In genomic region chr3:79539656-79540055, GRCm38 (mm10) we compare ENCODE assay signal across 30 mouse cellular contexts. TPM values are rescaled to one million over a fixed set of nuclear protein-coding genes. Genes with fewer than 3 reads are reported as not detected.
DNase-seq lines count a peak whose midpoint lies in the region; ATAC-seq and TF ChIP-seq lines count a peak whose summit lies in the region.
"Had no signal": no experiment of that assay in that cellular context is flagged by ENCODE, and none has a peak within 500 bp of the region (broad histone marks: within the 10 kb centered on the region; RNA-seq: fewer than 3 reads in every experiment).

No protein-coding gene starts in this region.

- peaks cover 65% of the 10 kb centered on the region for H3K4me1 ChIP-seq in liver, embryonic 12.5 days
- H3K4me1 ChIP-seq in bone marrow, adult 2 months (ENCODE audit: control insufficient read depth, insufficient read depth, low read length), result peaks cover 5% of the 10 kb centered on the region; the same call in 1 of the 2 replicates
- H3K4me1 ChIP-seq in liver, postnatal 0 days (ENCODE audit: insufficient read depth), result peaks cover 37% of the 10 kb centered on the region

- H3K9me3 ChIP-seq in liver, embryonic 12.5 days (replicated peaks), result no peaks in the 10 kb centered on the region
- H3K9me3 ChIP-seq in liver, postnatal 0 days (ENCODE audit: low read length), result no peaks in the 10 kb centered on the region
- H3K9me3 ChIP-seq: embryonic facial prominence, embryonic 10.5 days; embryonic facial prominence, embryonic 15.5 days; forebrain, embryonic 13.5 days; heart, embryonic 12.5 days; hindbrain, embryonic 13.5 days; neural tube, embryonic 12.5 days had no signal

- peaks cover 8% of the 10 kb centered on the region for H3K36me3 ChIP-seq in liver, embryonic 12.5 days
- peaks cover 3% of the 10 kb centered on the region; the same call in 1 of the 2 replicates for H3K36me3 ChIP-seq in liver, postnatal 0 days (replicated peaks; ENCODE audit: insufficient read depth, low read length)
- H3K36me3 ChIP-seq: heart, embryonic 12.5 days; hindbrain, embryonic 13.5 days; neural tube, embryonic 12.5 days had no signal

- peak overlapping the region; percentile 20; the same call in 1 of the 2 replicates for H3K27ac ChIP-seq in liver, embryonic 12.5 days
- H3K27ac ChIP-seq in bone marrow, adult 2 months (ENCODE audit: control insufficient read depth, insufficient read depth, low read depth, low read length, poor library complexity), result peak overlapping the region; percentile 10; the same call in 1 of the 2 replicates
- peak overlapping the region; percentile 25 for H3K27ac ChIP-seq in liver, postnatal 0 days (ENCODE audit: low read depth)
- H3K27ac ChIP-seq: embryonic facial prominence, embryonic 10.5 days; embryonic facial prominence, embryonic 15.5 days; forebrain, embryonic 13.5 days; heart, adult 2 months; hindbrain, embryonic 13.5 days; layer of hippocampus, adult 2 months; neural tube, embryonic 12.5 days; stomach, postnatal 0 days had no signal

- no peak for ATAC-seq in liver, embryonic 12.5 days
- peak; percentile 16; the same call in 1 of the 2 replicates for ATAC-seq in liver, postnatal 0 days
- peak; percentile 44; the same call in 1 of the 2 replicates for ATAC-seq in neutrophil, adult 5-6 weeks (ENCODE audit: extremely low read depth, insufficient number of reproducible peaks, low FRiP score, poor library complexity, severe bottlenecking)
- no peak for ATAC-seq in erythroblast, adult 5-6 weeks (replicated peaks; ENCODE audit: low FRiP score, poor library complexity, severe bottlenecking)
- ATAC-seq: forebrain, embryonic 13.5 days; intestine, embryonic 16.5 days; Patski had no signal

- no peak for TF ChIP-seq POLR2A in bone marrow, adult 2 months (IDR thresholded peaks at IDR 0.05; ENCODE audit: borderline replicate concordance, control insufficient read depth, low read depth, low read length)

- no peak overlapping the region for H3K9ac ChIP-seq in liver, embryonic 12.5 days
- H3K9ac ChIP-seq in liver, postnatal 0 days (replicated peaks), result no peak overlapping the region
- H3K9ac ChIP-seq: embryonic facial prominence, embryonic 15.5 days; forebrain, embryonic 13.5 days; heart, embryonic 12.5 days; hindbrain, embryonic 13.5 days; neural tube, embryonic 12.5 days had no signal

- no peak for TF ChIP-seq CTCF in bone marrow, adult 2 months (IDR thresholded peaks at IDR 0.05; ENCODE audit: control insufficient read depth, insufficient read depth, low read length)
- no peak for TF ChIP-seq CTCF in liver, postnatal 0 days (IDR thresholded peaks at IDR 0.05; ENCODE audit: low read depth)

- no peak overlapping the region for H3K4me2 ChIP-seq in liver, embryonic 12.5 days
- H3K4me2 ChIP-seq in liver, postnatal 0 days (ENCODE audit: low read depth, low read length), result no peak overlapping the region
- H3K4me2 ChIP-seq: embryonic facial prominence, embryonic 15.5 days; forebrain, embryonic 13.5 days; heart, embryonic 12.5 days; hindbrain, embryonic 13.5 days; neural tube, embryonic 12.5 days had no signal

- TF ChIP-seq EP300 in liver, postnatal 0 days (IDR thresholded peaks at IDR 0.05; ENCODE audit: low read depth), result no peak

- no peak for DNase-seq in liver
- DNase-seq in liver, postnatal 0 days, result no peak
- DNase-seq in cerebellum, postnatal 14 days, result no peak
- DNase-seq: adrenal gland, postnatal 10 days; B cell, adult 2 months; cerebellum, adult 11-12 months; cerebellum, adult 9-11 months; gastrocnemius, postnatal 25 days; heart, adult 2 months; heart, postnatal 4 days; lung, adult 2 months; lung, postnatal 14 days; midbrain, embryonic 14.5 days; right cerebral cortex, postnatal 4 days; thymus, adult 18-20 months; thymus, postnatal 25 days had no signal

- H3K4me3 ChIP-seq in liver, embryonic 12.5 days, result no peak overlapping the region
- no peak overlapping the region for H3K4me3 ChIP-seq in bone marrow, adult 2 months (replicated peaks; ENCODE audit: control insufficient read depth, low read depth, low read length)
- no peak overlapping the region for H3K4me3 ChIP-seq in liver, postnatal 0 days (ENCODE audit: low read depth, low read length)
- H3K4me3 ChIP-seq: embryonic facial prominence, embryonic 10.5 days; embryonic facial prominence, embryonic 15.5 days; forebrain, embryonic 13.5 days; heart, adult 2 months; heart, embryonic 12.5 days; hindbrain, embryonic 13.5 days; layer of hippocampus, adult 2 months; neural tube, embryonic 12.5 days had no signal

- no peaks in the 10 kb centered on the region for H3K27me3 ChIP-seq in liver, embryonic 12.5 days (replicated peaks)
- H3K27me3 ChIP-seq in liver, postnatal 0 days (ENCODE audit: insufficient read depth, low read length), result no peaks in the 10 kb centered on the region
- H3K27me3 ChIP-seq: embryonic facial prominence, embryonic 15.5 days; forebrain, embryonic 13.5 days; heart, embryonic 12.5 days; hindbrain, embryonic 13.5 days; neural tube, embryonic 12.5 days; Patski had no signal

RNA-seq across cellular contexts. Expression of gene Fnip2, which starts 27.9 kb away (rescaled TPM):
- 8.0 and 8.3 TPM in 2 replicates for polyA plus RNA-seq in liver, embryonic 12.5 days (2016; fragmentation: Nextera tagmentation; extraction: Ambion mirVana)
- polyA plus RNA-seq in bone marrow, adult 2 months (2011; ENCODE audit: insufficient read depth, insufficient read length, low replicate concordance, missing spikeins), result 8.4 and 10.8 TPM in 2 replicates
- polyA plus RNA-seq in liver, postnatal 0 days (2015; fragmentation: Nextera tagmentation; extraction: Ambion mirVana), result 2.4 and 3.0 TPM in 2 replicates
- 19.4 and 19.8 TPM in 2 replicates for total RNA-seq in neutrophil, adult 5-6 weeks (2017)
- total RNA-seq in erythroblast, adult 5-6 weeks (2015; ENCODE audit: low replicate concordance), result 35.5 and 82.1 TPM in 2 replicates
- 93.3 and 101 TPM in 2 replicates for total RNA-seq in erythroblast, adult 5-6 weeks (2017; ENCODE audit: low replicate concordance)

RNA-seq across cellular contexts. Expression of gene Ppid, which starts 51.5 kb away (rescaled TPM):
- polyA plus RNA-seq in liver, embryonic 12.5 days (2016; fragmentation: Nextera tagmentation; extraction: Ambion mirVana), result 208 and 214 TPM in 2 replicates
- 54.4 and 65.4 TPM in 2 replicates for polyA plus RNA-seq in bone marrow, adult 2 months (2011; ENCODE audit: insufficient read depth, insufficient read length, low replicate concordance, missing spikeins)
- 31.5 and 36.6 TPM in 2 replicates for polyA plus RNA-seq in liver, postnatal 0 days (2015; fragmentation: Nextera tagmentation; extraction: Ambion mirVana)
- 76.5 and 110 TPM in 2 replicates for total RNA-seq in neutrophil, adult 5-6 weeks (2017)
- total RNA-seq in erythroblast, adult 5-6 weeks (2015; ENCODE audit: low replicate concordance), result 32.3 and 35.5 TPM in 2 replicates
- 60.6 and 64.3 TPM in 2 replicates for total RNA-seq in erythroblast, adult 5-6 weeks (2017; ENCODE audit: low replicate concordance)

Comparison
In these comparisons a context has a peak if more than half of its experiments do, and no peak if none do; other contexts are left out.
1. ATAC-seq: peak in liver, postnatal 0 days (single experiment) and neutrophil, adult 5-6 weeks (single experiment); none in liver, embryonic 12.5 days (single experiment) and erythroblast, adult 5-6 weeks (single experiment).
2. Peak in every context shown above with its lines, with median percentiles within 50 percentile points of each other: H3K27ac ChIP-seq.